24 mouse cellular contexts compared by ENCODE assay signal in the genomic region with DNA sequence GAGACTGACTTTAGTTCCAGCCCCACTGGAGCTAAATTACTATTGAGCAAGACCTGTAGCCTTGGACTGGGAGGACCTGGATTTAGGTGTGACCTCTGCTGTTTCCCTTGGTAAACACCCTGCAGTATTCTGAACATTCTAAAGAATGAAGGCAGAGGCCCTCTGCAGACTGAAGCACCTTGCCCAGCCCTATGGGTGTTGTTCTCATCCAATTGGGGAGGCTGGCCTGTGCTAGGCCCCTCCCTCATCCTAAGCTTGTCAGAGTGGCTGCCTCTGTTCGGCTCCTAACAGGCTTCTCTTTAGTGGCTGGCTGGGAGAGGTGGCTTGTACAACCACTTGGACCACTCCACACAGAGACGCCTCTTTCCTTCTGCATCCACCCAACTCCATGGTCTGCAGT. TPM values are rescaled to one million over a fixed set of nuclear protein-coding genes. Genes with fewer than 3 reads are reported as not detected.
DNase-seq lines count a peak whose midpoint lies in the region; ATAC-seq and TF ChIP-seq lines count a peak whose summit lies in the region.
"Had no signal": no experiment of that assay in that cellular context is flagged by ENCODE, and none has a peak within 500 bp of the region (broad histone marks: within the 10 kb centered on the region; RNA-seq: fewer than 3 reads in every experiment).

No protein-coding gene starts in this region.

- TF ChIP-seq POLR2A in cortical plate, adult 2 months (IDR thresholded peaks at IDR 0.05; ENCODE audit: extremely low read depth, insufficient read depth, low read length) = no peak

- H3K9ac ChIP-seq in stomach, embryonic 14.5 days (replicated peaks; ENCODE audit: low read depth, low read length) = no peak overlapping the region
- H3K9ac ChIP-seq: forebrain, postnatal 0 days; limb, embryonic 12.5 days; liver, embryonic 12.5 days; lung, embryonic 15.5 days; neural tube, embryonic 15.5 days had no signal

- TF ChIP-seq CTCF in cortical plate, adult 2 months (IDR thresholded peaks at IDR 0.05; ENCODE audit: extremely low read depth, insufficient read depth, low read length) = no peak

- WGBS in stomach, embryonic 14.5 days = 64% methylated on average over 2 of the region's 2 CpGs

- no peak overlapping the region for H3K4me3 ChIP-seq in cortical plate, adult 2 months (ENCODE audit: insufficient read depth, low read length)
- H3K4me3 ChIP-seq in stomach, embryonic 14.5 days (ENCODE audit: low read depth, low read length) = no peak overlapping the region
- H3K4me3 ChIP-seq: hindbrain, embryonic 10.5 days; limb, embryonic 12.5 days; liver, embryonic 12.5 days; lung, embryonic 15.5 days; megakaryocyte, embryonic 14.5 days; neural tube, embryonic 15.5 days had no signal

- H3K27ac ChIP-seq in cortical plate, adult 2 months (ENCODE audit: insufficient read depth, low read length) = 0 out of 2 replicates have a peak overlapping the region, but pooled peaks have one; percentile 1
- no peak overlapping the region for H3K27ac ChIP-seq in stomach, embryonic 14.5 days (ENCODE audit: low read length)
- H3K27ac ChIP-seq: hindbrain, embryonic 10.5 days; kidney, postnatal 0 days; limb, embryonic 12.5 days; liver, embryonic 12.5 days; lung, embryonic 15.5 days; neural tube, embryonic 15.5 days had no signal

- H3K27me3 ChIP-seq in stomach, embryonic 14.5 days (ENCODE audit: control insufficient read depth, insufficient read depth, low read length) = no peaks in the 10 kb centered on the region
- H3K27me3 ChIP-seq: limb, embryonic 12.5 days; liver, embryonic 12.5 days; lung, embryonic 15.5 days; neural tube, embryonic 15.5 days had no signal

- peak; percentile 29; the same call in 1 of the 2 replicates for ATAC-seq in frontal cortex, adult (ENCODE audit: low TSS enrichment)
- ATAC-seq in stomach, embryonic 14.5 days (ENCODE audit: insufficient number of reproducible peaks, insufficient read depth, low FRiP score, low read depth) = 0 out of 2 replicates have a peak, but pooled peaks have one; percentile 40
- ATAC-seq: CD4-positive, CD25-positive, alpha-beta regulatory T cell, adult 4 months; hindbrain, postnatal 0 days; liver, embryonic 12.5 days had no signal

- no peaks in the 10 kb centered on the region for H3K9me3 ChIP-seq in stomach, embryonic 14.5 days (ENCODE audit: control insufficient read depth, low read depth, low read length)
- H3K9me3 ChIP-seq: hindbrain, embryonic 10.5 days; limb, embryonic 12.5 days; liver, embryonic 12.5 days; lung, embryonic 15.5 days; megakaryocyte, embryonic 14.5 days; neural tube, embryonic 15.5 days had no signal

- peaks cover 69% of the 10 kb centered on the region for H3K36me3 ChIP-seq in stomach, embryonic 14.5 days (ENCODE audit: control insufficient read depth, insufficient read depth, low read length)

- DNase-seq in frontal cortex, postnatal 36 days (ENCODE audit: low spot score in 2 of 2) = no peak
- peak; percentile 32 to 40 for DNase-seq in lung, adult 18-20 months
- DNase-seq in lung, postnatal 14 days = no peak
- DNase-seq in ovary, postnatal 10 days (ENCODE audit: low spot score) = no peak
- DNase-seq: adrenal gland, postnatal 25 days; cerebellum, adult 8-10 months; cerebellum, postnatal 36 days; gastrocnemius, postnatal 36 days; kidney, adult 2 months had no signal

- H3K4me1 ChIP-seq in cortical plate, adult 2 months (ENCODE audit: control insufficient read depth, insufficient read depth, low read length) = no peaks in the 10 kb centered on the region
- no peaks in the 10 kb centered on the region for H3K4me1 ChIP-seq in stomach, embryonic 14.5 days (ENCODE audit: control insufficient read depth, insufficient read depth, low read length)
- H3K4me1 ChIP-seq: hindbrain, embryonic 10.5 days; limb, embryonic 12.5 days; lung, embryonic 15.5 days; neural tube, embryonic 15.5 days had no signal

- H3K4me2 ChIP-seq in stomach, embryonic 14.5 days (replicated peaks; ENCODE audit: low read depth, low read length) = no peak overlapping the region
- H3K4me2 ChIP-seq: limb, embryonic 12.5 days; liver, embryonic 12.5 days; lung, embryonic 15.5 days; neural tube, embryonic 15.5 days had no signal

RNA-seq across cellular contexts. Expression of a gene that starts 14.1 kb away (rescaled TPM):
- 32.2 and 34.2 TPM in 2 replicates for polyA plus RNA-seq in cortical plate, adult 2 months (2012; rRNA removed)
- polyA plus RNA-seq in stomach, embryonic 14.5 days (2014; fragmentation: Nextera tagmentation; extraction: Ambion mirVana) = 18.0 and 18.4 TPM in 2 replicates

RNA-seq across cellular contexts. Expression of a gene that starts 14.4 kb away (rescaled TPM):
- polyA plus RNA-seq in cortical plate, adult 2 months (2012; rRNA removed) = 44.6 and 45.0 TPM in 2 replicates
- polyA plus RNA-seq in stomach, embryonic 14.5 days (2014; fragmentation: Nextera tagmentation; extraction: Ambion mirVana) = 6.2 and 6.6 TPM in 2 replicates

RNA-seq across cellular contexts. Expression of a gene that starts 34.9 kb away (rescaled TPM):
- polyA plus RNA-seq in cortical plate, adult 2 months (2012; rRNA removed) = 5.8 and 6.1 TPM in 2 replicates
- 12.8 and 13.3 TPM in 2 replicates for polyA plus RNA-seq in stomach, embryonic 14.5 days (2014; fragmentation: Nextera tagmentation; extraction: Ambion mirVana)

RNA-seq across cellular contexts. Expression of a gene that starts 52.5 kb away (rescaled TPM):
- polyA plus RNA-seq in cortical plate, adult 2 months (2012; rRNA removed) = 0.21 TPM in 2 replicates
- polyA plus RNA-seq in stomach, embryonic 14.5 days (2014; fragmentation: Nextera tagmentation; extraction: Ambion mirVana) = 1.2 and 2.3 TPM in 2 replicates
- polyA plus RNA-seq: CD4-positive, CD25-positive, alpha-beta regulatory T cell, adult 4 months; embryonic facial prominence, embryonic 14.5 days; kidney, postnatal 0 days; testis, adult 2 months had no signal

Comparison
In these comparisons a context has a peak if more than half of its experiments do, and no peak if none do; other contexts are left out.
1. DNase-seq: peak in lung, adult 18-20 months (2 of 2); none in frontal cortex, postnatal 36 days (0 of 2), lung, postnatal 14 days (single experiment) and ovary, postnatal 10 days (single experiment).